Mouse (Mus musculus) lung, adult 2 months (tissue): ENCODE measurements around the gene Cdipt.

Experiments used
- CTCF ChIP-seq: fragments of 200-500 bp; IDR thresholded peaks from 2 replicates; pipeline ENCODE4 v1.5.1; 2011; ENCODE audit warnings: mild to moderate bottlenecking, low read length, control low read depth; ENCODE audit not compliant: insufficient read depth
- POLR2A ChIP-seq: fragments of 200-500 bp; IDR thresholded peaks from 2 replicates; pipeline ENCODE4 v1.6.1; 2011; ENCODE audit warnings: low read depth, mild to moderate bottlenecking, control low read depth, low read length, borderline replicate concordance; ENCODE audit errors: extremely low read depth

DNA sequence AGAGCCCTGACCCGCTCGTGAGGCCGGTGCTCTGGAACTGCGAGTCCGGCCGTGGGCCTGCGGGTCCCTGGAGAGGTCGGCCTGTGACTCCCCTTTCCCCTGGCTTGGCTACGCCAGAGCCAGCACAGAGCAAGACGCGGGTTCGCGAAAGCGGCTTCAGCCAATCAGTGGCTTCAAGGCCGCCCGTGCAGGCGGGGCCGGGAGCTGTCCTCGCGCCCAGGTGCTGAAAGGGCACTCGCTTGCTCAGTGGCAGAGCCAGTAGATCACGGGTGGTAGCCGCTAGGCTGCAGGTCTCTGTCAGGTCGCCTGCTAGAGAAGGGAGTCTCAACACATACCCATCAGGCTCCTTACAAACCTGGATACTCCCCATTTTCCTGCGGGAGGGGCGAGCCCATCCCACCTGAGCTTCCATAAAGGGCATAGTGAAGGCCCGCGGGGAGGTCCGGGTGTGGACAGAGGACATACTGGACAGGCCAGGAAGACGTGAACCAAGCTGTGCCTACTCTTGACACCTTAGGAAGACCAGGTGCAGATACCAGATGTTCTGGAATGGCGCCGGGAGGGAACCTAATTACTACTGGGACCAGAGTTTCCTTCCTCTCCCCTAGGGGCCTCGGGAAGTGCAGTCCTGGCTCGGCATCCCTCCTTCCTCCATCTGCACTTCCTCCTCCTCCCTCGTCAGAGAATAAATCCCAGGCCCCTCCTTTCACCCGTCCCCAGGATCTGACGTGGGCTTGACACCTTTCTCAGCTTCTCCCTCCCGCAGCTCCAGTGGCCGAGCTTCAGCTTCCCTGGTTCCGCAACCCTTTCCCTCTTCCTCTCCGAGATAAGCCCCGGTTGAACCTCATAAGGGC, 25.7 kb upstream of the Cdipt start, which contains the start of gene Sez6l2:
- TF ChIP-seq POLR2A (no peak), CTCF (no peak)
